Mouse (Mus musculus): ENCODE data around the gene Ly6g5c.

DNA sequence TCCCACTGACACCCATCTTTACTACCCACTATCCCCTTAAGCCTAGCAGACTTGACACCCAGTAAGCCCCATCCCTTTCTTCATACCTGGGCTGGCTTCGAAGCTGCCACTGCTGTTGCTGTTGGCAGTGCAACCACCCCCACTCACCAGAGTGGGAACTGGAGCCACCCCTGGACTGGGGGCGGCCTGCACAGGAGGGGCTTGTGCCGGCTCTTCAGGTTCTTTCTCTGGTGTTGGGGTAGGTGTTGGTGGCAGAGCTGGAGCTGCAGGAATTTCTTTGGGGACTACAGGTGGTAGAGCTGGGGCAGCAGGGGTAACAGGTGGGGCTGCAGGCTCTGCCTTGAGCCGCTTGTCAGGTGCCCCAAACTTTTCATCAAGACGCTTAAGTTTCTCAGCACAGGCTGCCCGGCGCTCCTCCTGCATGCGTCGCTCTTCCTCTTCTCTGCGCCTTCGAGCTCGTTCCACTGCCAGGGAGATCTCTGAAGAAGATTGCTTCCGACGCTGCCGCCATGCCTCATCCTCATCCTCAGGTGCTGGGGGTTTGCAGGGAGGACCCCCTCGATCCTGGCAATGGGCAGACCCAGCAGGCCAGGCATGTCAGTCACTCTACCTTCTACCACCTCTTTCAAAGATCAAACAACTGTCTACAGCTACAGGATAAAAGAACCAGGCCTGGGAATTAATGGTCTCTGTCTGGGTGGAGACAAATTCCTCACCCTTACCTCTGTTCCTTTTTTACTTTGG, 50.9 kb downstream of the Ly6g5c start:
- TF ChIP-seq CTCF (IDR thresholded peaks at IDR 0.05; ENCODE audit: low read depth) (no peak), EP300 (IDR thresholded peaks at IDR 0.05; ENCODE audit: low read depth) (no peak)

Measured in heart, postnatal 0 days (tissue).